Mouse (Mus musculus): ENCODE data around the gene Brd1.

GRCm38 (mm10) chr15:88745926-88746325 is 11.9 kb upstream of the Brd1 start:
- TF ChIP-seq CTCF (IDR thresholded peaks at IDR 0.05; ENCODE audit: low read depth, low read length) (no peak), POLR2A (IDR thresholded peaks at IDR 0.05; ENCODE audit: insufficient read depth, low read length) (no peak)
